Mouse (Mus musculus): ENCODE data around the gene Wdr73.

The Wdr73 gene

DNA sequence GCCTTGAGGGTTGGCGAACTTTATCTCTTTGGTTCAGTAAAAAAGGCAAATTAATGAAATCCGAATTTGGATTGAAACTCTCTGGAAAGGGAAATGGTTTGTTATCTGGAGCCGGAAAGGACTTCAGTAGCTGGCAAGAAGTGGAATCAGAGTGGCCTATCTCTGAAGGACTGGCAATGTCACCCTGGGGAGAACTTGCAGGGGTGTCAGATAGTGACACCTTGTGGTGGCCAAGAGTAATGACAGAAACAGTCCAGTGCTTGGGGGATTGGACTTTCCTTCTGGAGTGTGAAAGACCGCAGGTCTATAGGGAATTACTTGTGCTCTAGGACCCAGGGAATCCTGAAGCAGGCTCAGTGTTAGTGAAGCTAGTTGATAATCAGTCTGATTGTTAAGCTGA, 51.4 kb downstream of the Wdr73 start:
- DNase-seq: no peak

DNA sequence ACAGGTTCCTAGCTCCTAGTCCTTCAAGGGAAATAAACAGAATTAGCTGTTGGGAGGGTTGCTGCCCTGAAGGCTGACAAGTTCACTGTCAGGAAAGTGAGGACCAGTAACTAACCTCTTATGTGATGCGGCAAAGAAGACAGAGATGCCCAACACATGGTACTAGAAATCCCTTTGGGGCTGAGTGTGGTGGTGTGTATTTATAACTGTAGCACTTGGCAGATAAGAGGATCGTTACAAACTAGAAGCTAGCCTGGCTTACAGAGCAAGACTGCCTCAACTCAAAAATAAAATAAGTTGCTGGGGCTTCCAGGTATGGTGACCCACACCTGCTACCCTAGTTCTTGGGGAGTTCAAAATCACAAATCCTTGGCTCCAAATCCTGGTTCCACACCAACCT, 51.8 kb downstream of the Wdr73 start:
- no peak for DNase-seq

DNA sequence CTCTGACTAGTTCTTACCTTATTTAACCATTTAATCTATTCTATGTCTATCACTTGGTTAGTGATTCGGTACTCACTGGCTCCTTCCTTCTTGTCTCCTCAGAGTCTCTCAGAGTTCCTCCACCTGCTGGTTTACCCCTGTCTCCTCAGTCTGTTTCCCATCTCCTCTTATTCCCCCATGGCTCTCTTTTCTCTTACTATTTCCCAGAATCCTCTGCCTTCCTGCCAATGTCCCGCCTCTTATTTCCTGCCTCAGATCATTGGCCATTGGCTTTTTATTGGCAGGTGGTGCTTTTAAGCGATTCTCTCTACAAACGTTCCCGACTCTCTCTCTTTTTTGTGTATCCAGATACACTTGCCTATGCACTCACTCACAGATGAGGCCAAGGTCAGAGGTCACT, 54.4 kb downstream of the Wdr73 start:
- no peak for DNase-seq

DNA sequence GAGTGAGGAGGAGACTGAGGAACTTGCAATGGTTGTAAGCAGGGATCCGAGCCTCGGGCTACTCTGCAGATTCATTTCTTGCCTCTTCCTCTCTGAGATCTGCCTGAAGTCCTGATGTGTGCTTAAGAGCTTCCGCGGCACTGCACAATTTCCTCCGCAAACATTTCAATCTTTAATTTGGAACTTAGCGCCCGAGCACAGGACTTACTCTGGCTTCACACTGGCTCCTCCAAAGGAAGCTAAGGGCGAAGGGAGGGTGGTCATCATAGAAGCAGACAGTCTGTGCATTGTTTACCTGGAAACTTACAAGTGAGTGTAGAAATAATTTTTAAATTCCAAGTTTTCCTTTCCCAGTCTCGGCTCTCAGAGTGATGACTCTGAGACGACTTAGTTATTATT, 54.8 kb downstream of the Wdr73 start:
- no peak for DNase-seq

- no peak for DNase-seq
Measured at GRCm38 (mm10) chr7:80845621-80846279, 55.3 kb downstream of the Wdr73 start.

DNA sequence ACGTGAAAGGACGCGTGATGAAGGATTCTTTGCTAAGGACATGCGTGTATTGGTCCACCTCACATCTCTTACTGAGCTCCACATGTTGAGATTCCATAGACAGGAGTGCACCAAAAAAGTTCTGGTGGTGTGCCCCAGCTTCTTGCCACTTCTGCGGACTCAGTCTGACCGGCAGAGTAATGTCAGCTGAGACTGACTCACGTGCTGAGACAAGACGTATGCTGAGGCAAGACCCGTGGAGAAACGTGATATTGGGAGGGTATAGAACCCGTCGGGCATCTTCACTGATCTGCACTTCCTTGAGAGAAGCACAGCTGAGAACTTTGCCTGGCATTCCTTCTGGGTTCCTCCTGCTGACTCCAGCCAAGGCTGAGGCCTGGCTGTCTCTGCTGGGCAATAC, 56.4 kb downstream of the Wdr73 start:
- no peak for DNase-seq

- DNase-seq: no peak
Measured at GRCm38 (mm10) chr7:80843910-80844640, 57.0 kb downstream of the Wdr73 start.

- no peak for DNase-seq
Measured at GRCm38 (mm10) chr7:80843176-80843575, 57.9 kb downstream of the Wdr73 start.

GRCm38 (mm10) chr7:80842132-80842531, 58.9 kb downstream of the Wdr73 start:
- no peak for DNase-seq

DNA sequence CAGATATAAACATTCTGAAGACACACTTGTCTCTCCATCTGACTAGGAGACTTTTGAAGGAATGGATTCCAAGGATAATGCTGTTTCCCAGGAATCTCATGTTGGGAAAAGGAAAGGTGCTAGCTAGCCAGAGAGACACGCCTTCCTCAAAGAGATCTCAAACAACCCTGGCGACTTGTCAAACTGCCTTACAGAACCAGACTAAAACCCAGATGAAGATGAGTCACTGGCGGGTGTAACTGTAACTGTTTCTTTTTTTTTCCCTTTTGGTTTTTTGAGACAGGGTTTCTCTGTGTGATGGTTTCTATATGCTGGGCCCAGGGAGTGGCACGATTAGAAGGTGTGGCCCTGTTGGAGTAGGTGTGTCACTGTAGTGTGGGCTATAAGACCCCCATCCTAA, 60.1 kb downstream of the Wdr73 start:
- DNase-seq: no peak

Data from thymus, postnatal 36 days (tissue).